Mouse (Mus musculus) cerebellum, adult 2 months (tissue): ENCODE results near the gene Ern2.

Source experiments
- CTCF ChIP-seq: fragments of 200-500 bp; IDR thresholded peaks from 2 replicates; pipeline ENCODE4 v1.5.1; 2011; ENCODE audit warnings: low read depth, mild to moderate bottlenecking, control low read depth, low read length, moderate library complexity, borderline replicate concordance; ENCODE audit not compliant: insufficient read depth
- POLR2A ChIP-seq: fragments of 200-500 bp; IDR thresholded peaks from 2 replicates; pipeline ENCODE4 v1.6.1; 2011; ENCODE audit warnings: low read length, control low read depth, borderline replicate concordance; ENCODE audit not compliant: insufficient read depth

DNA sequence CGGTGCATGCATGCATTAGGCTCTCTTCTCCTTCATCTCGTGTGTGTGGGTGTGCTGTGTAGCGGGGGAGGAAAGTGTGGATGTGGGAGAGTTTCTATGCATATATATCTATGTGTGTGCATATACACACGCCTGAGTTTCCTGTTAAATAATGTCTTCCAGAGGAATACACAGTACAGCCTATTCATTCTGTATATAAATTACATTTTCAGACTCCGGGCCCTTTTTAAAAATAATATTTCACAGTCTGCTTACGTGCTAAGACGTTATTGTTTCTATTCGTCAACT is 52.7 kb downstream of the Ern2 start:
- TF ChIP-seq POLR2A (no peak), CTCF (no peak)
